Mouse (Mus musculus) gastrocnemius, adult 2 months (tissue): ENCODE measurements around the gene Kat14. TPM values are rescaled to one million over a fixed set of nuclear protein-coding genes. Genes with fewer than 3 reads are reported as not detected.
A peak's percentile ranks its signal among the peaks of the same experiment; 100 is the strongest.

Experiments used
- DNase-seq: peaks from one replicate; pipeline ENCODE4 v3.0.0; 2022
- H3K27ac ChIP-seq: fragments of 200-600 bp; 2 replicates; pipeline ENCODE4 v1.8.1; 2022; ENCODE audit warnings: mild to moderate bottlenecking
- H3K4me3 ChIP-seq: fragments of 200-600 bp; 2 replicates; pipeline ENCODE4 v1.8.1; 2022; ENCODE audit warnings: mild to moderate bottlenecking, moderate library complexity
- CTCF ChIP-seq: fragments of 200-600 bp; IDR thresholded peaks from 2 replicates; pipeline ENCODE4 v1.8.1; 2022; ENCODE audit warnings: antibody characterized with exemption, mild to moderate bottlenecking, moderate library complexity
- intact Hi-C: fragments of 180-260 bp; cut with DNase I; formaldehyde crosslinking; loops from one replicate; pipeline ENCODE4 v1.15.1; 2025
- total RNA-seq, 2 experiments: library from RNA; stranded (reverse); gene quantifications; 2 replicates each; pipeline ENCODE4 v1.2.3; 2021

Gene Kat14
- total RNA-seq, 2 experiments from 2014 or later: 21.3 to 25.4 TPM

GRCm38 (mm10) chr2:144438424-144438823, 69.6 kb downstream of the Kat14 start:
- Histone ChIP-seq H3K27ac (no peak overlapping the region), H3K4me3 (no peak overlapping the region)
- DNase-seq: no peak
- intact Hi-C loops: no loop called here
- peak; percentile 35 for TF ChIP-seq CTCF

- no peak for TF ChIP-seq CTCF
These were observed 70.5 kb downstream of the Kat14 start for GRCm38 (mm10) chr2:144439191-144439700.

GRCm38 (mm10) chr2:144441386-144441915, 72.7 kb downstream of the Kat14 start:
- intact Hi-C loops: no loop called here
- DNase-seq: peak; percentile 37
- Histone ChIP-seq H3K4me3 (no peak overlapping the region), H3K27ac (peak overlapping the region; percentile 24; the same call in 1 of the 2 replicates)
- no peak for TF ChIP-seq CTCF

More at GRCm38 (mm10) chr2:144439191-144439700, 70.5 kb downstream of the Kat14 start:
- H3K4me3 ChIP-seq: no peak overlapping the region
- H3K27ac ChIP-seq: no peak overlapping the region
- no peak for DNase-seq
- intact Hi-C loops: no loop called here

- no peak for TF ChIP-seq CTCF
- DNase-seq: no peak
- no peak overlapping the region for H3K27ac ChIP-seq
- H3K4me3 ChIP-seq: no peak overlapping the region
- intact Hi-C loops: no loop called here
These were observed 77.7 kb downstream of the Kat14 start for GRCm38 (mm10) chr2:144446360-144446999.

- Histone ChIP-seq H3K27ac (no peak overlapping the region), H3K4me3 (no peak overlapping the region)
- TF ChIP-seq CTCF: no peak
- no peak for DNase-seq
- intact Hi-C loops: loop anchor here (5.0 to 10.0 kb wide), 3 partner anchors 143 to 613 kb away; partner anchors contain the start of gene Rrbp1
These were observed 81.6 kb downstream of the Kat14 start for GRCm38 (mm10) chr2:144450378-144450777.

- intact Hi-C loops: loop anchor here (2.0 to 10.0 kb wide), 4 partner anchors 104 to 615 kb away; partner anchors contain the start of gene Rrbp1
- TF ChIP-seq CTCF: peak; percentile 95
- DNase-seq: peak; percentile 78
- no peak overlapping the region for H3K27ac ChIP-seq
- H3K4me3 ChIP-seq: no peak overlapping the region
These were observed 83.7 kb downstream of the Kat14 start for GRCm38 (mm10) chr2:144452364-144453008.

Other genes starting within 250 kb of the Kat14 start
- gene Mgme1, start 98.3 kb upstream of the Kat14 start, total RNA-seq: 10 to 100 TPM; 10.2 to 11.9 TPM
- 10 to 100 TPM; 52.0 to 60.6 TPM for gene Snx5, start 98.1 kb upstream of the Kat14 start, total RNA-seq
- gene Ovol2, start 36.8 kb upstream of the Kat14 start, total RNA-seq: not detected
- 1 to 10 TPM; 5.2 to 8.4 TPM for gene Pet117, start within 50 bp of the Kat14 start, total RNA-seq
- under 1 TPM; 0.22 to 0.87 TPM for gene Dzank1, start 158.4 kb downstream of the Kat14 start, total RNA-seq
- gene Polr3f, start 158.7 kb downstream of the Kat14 start, total RNA-seq: 10 to 100 TPM in 1 of 2 experiments, 1 to 10 TPM in 1; 8.6 to 10.4 TPM
- gene Rbbp9, start 181.9 kb downstream of the Kat14 start, total RNA-seq: 1 to 10 TPM; 5.5 to 5.7 TPM
- gene Sec23b, start 187.2 kb downstream of the Kat14 start, total RNA-seq: 10 to 100 TPM; 11.4 to 12.5 TPM
- gene Smim26, start 225.1 kb downstream of the Kat14 start, total RNA-seq: 10 to 100 TPM; 76.4 to 95.3 TPM
- 10 to 100 TPM; 11.6 to 12.4 TPM for gene Dtd1, start 230.9 kb downstream of the Kat14 start, total RNA-seq